Mouse (Mus musculus): Measurements from ENCODE around the gene Gm42420. TPM values are rescaled to one million over a fixed set of nuclear protein-coding genes. Genes with fewer than 3 reads are reported as not detected.

Gm42420 gene
- total RNA-seq, 2 experiments from 2014 or later: 0.96 TPM; not detected in 1

- peak; percentile 82 for ATAC-seq (replicated peaks; ENCODE audit: low FRiP score, low TSS enrichment, poor library complexity, severe bottlenecking)
These were observed 18.0 kb upstream of the Gm42420 start for GRCm38 (mm10) chr6:39567528-39567927.

- no peak for ATAC-seq (replicated peaks; ENCODE audit: low FRiP score, low TSS enrichment, poor library complexity, severe bottlenecking)
These were observed 15.1 kb upstream of the Gm42420 start for GRCm38 (mm10) chr6:39570426-39570825.

GRCm38 (mm10) chr6:39573791-39574554 lies 11.6 kb upstream of the Gm42420 start, which contains the start of gene Adck2:
Gene Adck2 (plus strand): TSS chr6:39573873.
- peak; percentile 99 for ATAC-seq (replicated peaks; ENCODE audit: low FRiP score, low TSS enrichment, poor library complexity, severe bottlenecking)

GRCm38 (mm10) chr6:39574555-39574869 lies 11.0 kb upstream of the Gm42420 start:
- ATAC-seq (replicated peaks; ENCODE audit: low FRiP score, low TSS enrichment, poor library complexity, severe bottlenecking): no peak

GRCm38 (mm10) chr6:39574951-39575350 lies 10.6 kb upstream of the Gm42420 start:
- no peak for ATAC-seq (replicated peaks; ENCODE audit: low FRiP score, low TSS enrichment, poor library complexity, severe bottlenecking)

- no peak for ATAC-seq (replicated peaks; ENCODE audit: low FRiP score, low TSS enrichment, poor library complexity, severe bottlenecking)
These were observed 6.0 kb upstream of the Gm42420 start for GRCm38 (mm10) chr6:39579552-39579951.

GRCm38 (mm10) chr6:39580558-39580957 lies 5.0 kb upstream of the Gm42420 start:
- no peak for ATAC-seq (replicated peaks; ENCODE audit: low FRiP score, low TSS enrichment, poor library complexity, severe bottlenecking)

- peak; percentile 96 for ATAC-seq (replicated peaks; ENCODE audit: low FRiP score, low TSS enrichment, poor library complexity, severe bottlenecking)
These were observed 4.3 kb upstream of the Gm42420 start for GRCm38 (mm10) chr6:39581087-39581784.

GRCm38 (mm10) chr6:39591481-39591880 lies 5.9 kb downstream of the Gm42420 start:
- ATAC-seq (replicated peaks; ENCODE audit: low FRiP score, low TSS enrichment, poor library complexity, severe bottlenecking): no peak

GRCm38 (mm10) chr6:39592401-39593214 lies 7.1 kb downstream of the Gm42420 start, which contains the start of gene Ndufb2:
Gene Ndufb2 (plus strand): TSS chr6:39592574.
- peak; percentile 98 for ATAC-seq (replicated peaks; ENCODE audit: low FRiP score, low TSS enrichment, poor library complexity, severe bottlenecking)

- no peak for ATAC-seq (replicated peaks; ENCODE audit: low FRiP score, low TSS enrichment, poor library complexity, severe bottlenecking)
These were observed 15.3 kb downstream of the Gm42420 start for GRCm38 (mm10) chr6:39600851-39601250.

- peak; percentile 41; the same call in 1 of the 2 replicates for ATAC-seq (replicated peaks; ENCODE audit: low FRiP score, low TSS enrichment, poor library complexity, severe bottlenecking)
These were observed 16.3 kb downstream of the Gm42420 start for GRCm38 (mm10) chr6:39601828-39602227.

- ATAC-seq (replicated peaks; ENCODE audit: low FRiP score, low TSS enrichment, poor library complexity, severe bottlenecking): no peak
These were observed 19.0 kb downstream of the Gm42420 start for GRCm38 (mm10) chr6:39604565-39604964.

- no peak for ATAC-seq (replicated peaks; ENCODE audit: low FRiP score, low TSS enrichment, poor library complexity, severe bottlenecking)
These were observed 20.5 kb downstream of the Gm42420 start for GRCm38 (mm10) chr6:39606056-39606455.

GRCm38 (mm10) chr6:39606862-39607261 lies 21.3 kb downstream of the Gm42420 start:
- 0 out of 2 replicates have a peak, but pooled peaks have one; percentile 30 for ATAC-seq (replicated peaks; ENCODE audit: low FRiP score, low TSS enrichment, poor library complexity, severe bottlenecking)

GRCm38 (mm10) chr6:39607365-39607764 lies 21.8 kb downstream of the Gm42420 start:
- ATAC-seq (replicated peaks; ENCODE audit: low FRiP score, low TSS enrichment, poor library complexity, severe bottlenecking): no peak

- no peak for ATAC-seq (replicated peaks; ENCODE audit: low FRiP score, low TSS enrichment, poor library complexity, severe bottlenecking)
These were observed 24.7 kb downstream of the Gm42420 start for GRCm38 (mm10) chr6:39610207-39610606.

GRCm38 (mm10) chr6:39611296-39611695 lies 25.7 kb downstream of the Gm42420 start:
- ATAC-seq (replicated peaks; ENCODE audit: low FRiP score, low TSS enrichment, poor library complexity, severe bottlenecking): no peak
